In genomic region chr5:99826861-99827260, GRCm38 (mm10) we compare ENCODE assay signal across 23 mouse cellular contexts.
"Had no signal": no experiment of that assay in that cellular context is flagged by ENCODE, and none has a peak within 500 bp of the region (broad histone marks: within the 10 kb centered on the region; RNA-seq: fewer than 3 reads in every experiment).

No protein-coding gene starts in this region.

- H3K4me1 ChIP-seq: hindbrain, embryonic 12.5 days; kidney, embryonic 15.5 days; liver, embryonic 13.5 days had no signal

- H3K27me3 ChIP-seq: heart, embryonic 12.5 days; hindbrain, embryonic 12.5 days; kidney, embryonic 15.5 days; limb, embryonic 12.5 days; liver, embryonic 13.5 days had no signal

- H3K9me3 ChIP-seq: heart, embryonic 12.5 days; hindbrain, embryonic 10.5 days; hindbrain, embryonic 12.5 days; kidney, embryonic 15.5 days; limb, embryonic 10.5 days; limb, embryonic 12.5 days; liver, embryonic 13.5 days had no signal

- H3K4me3 ChIP-seq: gastrocnemius, adult 2 months; heart, embryonic 12.5 days; hindbrain, embryonic 10.5 days; hindbrain, embryonic 12.5 days; kidney, embryonic 15.5 days; left cerebral cortex, adult 2 months; limb, embryonic 10.5 days; limb, embryonic 12.5 days; liver, embryonic 13.5 days had no signal

- H3K27ac ChIP-seq: gastrocnemius, adult 2 months; hindbrain, embryonic 10.5 days; hindbrain, embryonic 12.5 days; hindbrain, embryonic 14.5 days; kidney, embryonic 15.5 days; kidney, postnatal 0 days; left cerebral cortex, adult 2 months; limb, embryonic 10.5 days; limb, embryonic 12.5 days; liver, embryonic 13.5 days had no signal

- H3K9ac ChIP-seq: heart, embryonic 12.5 days; hindbrain, embryonic 12.5 days; hindbrain, embryonic 14.5 days; kidney, embryonic 15.5 days; limb, embryonic 12.5 days; liver, embryonic 13.5 days had no signal

- DNase-seq: gastrocnemius, adult 2 months; gastrocnemius, postnatal 10 days; gastrocnemius, postnatal 25 days; heart, adult 18-20 months; heart, postnatal 10 days; heart, postnatal 4 days; kidney, adult 11 months; kidney, adult 2 months; kidney, adult 9 months; kidney, postnatal 14 days; kidney, postnatal 36 days; layer of hippocampus, adult 9-11 months; liver; liver, embryonic 13.5 days had no signal

- H3K36me3 ChIP-seq: heart, embryonic 12.5 days; hindbrain, embryonic 10.5 days; hindbrain, embryonic 12.5 days; kidney, embryonic 15.5 days; limb, embryonic 10.5 days; limb, embryonic 12.5 days; liver, embryonic 13.5 days had no signal
